9 mouse cellular contexts compared by ENCODE assay signal in genomic region chr8:91132731-91133130, GRCm38 (mm10).
DNase-seq lines count a peak whose midpoint lies in the region; ATAC-seq and TF ChIP-seq lines count a peak whose summit lies in the region.
"Had no signal": no experiment of that assay in that cellular context is flagged by ENCODE, and none has a peak within 500 bp of the region (broad histone marks: within the 10 kb centered on the region; RNA-seq: fewer than 3 reads in every experiment).

No protein-coding gene starts in this region.

- peak overlapping the region; percentile 80 for H3K4me2 ChIP-seq in kidney, embryonic 16.5 days (replicated peaks; ENCODE audit: low read depth, low read length)
- peak overlapping the region; percentile 91 for H3K4me2 ChIP-seq in embryonic facial prominence, embryonic 14.5 days (ENCODE audit: low read depth, low read length)
- H3K4me2 ChIP-seq in intestine, embryonic 14.5 days (ENCODE audit: low read length): peak overlapping the region; percentile 88
- H3K4me2 ChIP-seq in midbrain, postnatal 0 days (ENCODE audit: low read depth, low read length, poor library complexity, severe bottlenecking): peak overlapping the region; percentile 57

- no peak for ATAC-seq in kidney, embryonic 16.5 days (ENCODE audit: low FRiP score, low TSS enrichment)
- ATAC-seq in embryonic facial prominence, embryonic 14.5 days (ENCODE audit: low read depth): no peak
- ATAC-seq in intestine, embryonic 14.5 days (replicated peaks; ENCODE audit: low FRiP score, low TSS enrichment, low read depth): no peak
- ATAC-seq in midbrain, postnatal 0 days (ENCODE audit: low FRiP score): no peak

- TF ChIP-seq CTCF in midbrain, postnatal 0 days (IDR thresholded peaks at IDR 0.05): no peak

- H3K27me3 ChIP-seq in kidney, embryonic 16.5 days (ENCODE audit: insufficient read depth, low read length): no peaks in the 10 kb centered on the region
- no peaks in the 10 kb centered on the region for H3K27me3 ChIP-seq in embryonic facial prominence, embryonic 14.5 days (replicated peaks; ENCODE audit: control insufficient read depth, insufficient read depth, low read length)
- H3K27me3 ChIP-seq in intestine, embryonic 14.5 days (replicated peaks; ENCODE audit: control insufficient read depth, insufficient read depth, low read length): no peaks in the 10 kb centered on the region
- no peaks in the 10 kb centered on the region for H3K27me3 ChIP-seq in midbrain, postnatal 0 days (ENCODE audit: insufficient read depth, low read length)

- no peak for DNase-seq in kidney, postnatal 10 days
- no peak for DNase-seq in embryonic facial prominence, embryonic 14.5 days (ENCODE audit: low spot score)
- DNase-seq in intestine, embryonic 14.5 days (ENCODE audit: low spot score): no peak
- DNase-seq in midbrain, postnatal 0 days (ENCODE audit: low spot score): peak; percentile 2
- DNase-seq in urinary bladder, adult 2 months (ENCODE audit: low spot score): no peak
- no peak for DNase-seq in kidney, postnatal 25 days
- no peak for DNase-seq in retina, embryonic 14.5 days (ENCODE audit: low spot score)
- DNase-seq: thymus, adult 18-20 months had no signal

- peak overlapping the region; percentile 76 for H3K4me3 ChIP-seq in kidney, embryonic 16.5 days (ENCODE audit: low read length)
- H3K4me3 ChIP-seq in embryonic facial prominence, embryonic 14.5 days (ENCODE audit: low read depth, low read length): peak overlapping the region; percentile 93
- peak overlapping the region; percentile 88 for H3K4me3 ChIP-seq in intestine, embryonic 14.5 days (ENCODE audit: low read depth, low read length)
- H3K4me3 ChIP-seq in midbrain, postnatal 0 days (ENCODE audit: low read depth, low read length): peak overlapping the region; percentile 75

- H3K9ac ChIP-seq in kidney, embryonic 16.5 days (replicated peaks; ENCODE audit: low read length): peak overlapping the region; percentile 81
- peak overlapping the region; percentile 85 for H3K9ac ChIP-seq in embryonic facial prominence, embryonic 14.5 days (ENCODE audit: low read depth, low read length)
- peak overlapping the region; percentile 63 for H3K9ac ChIP-seq in intestine, embryonic 14.5 days (ENCODE audit: low read length)
- H3K9ac ChIP-seq in midbrain, postnatal 0 days (replicated peaks; ENCODE audit: low read length, poor library complexity, severe bottlenecking): no peak overlapping the region

- no peaks in the 10 kb centered on the region for H3K9me3 ChIP-seq in kidney, embryonic 16.5 days (ENCODE audit: low read length)
- no peaks in the 10 kb centered on the region for H3K9me3 ChIP-seq in embryonic facial prominence, embryonic 14.5 days (ENCODE audit: control insufficient read depth, low read length)
- no peaks in the 10 kb centered on the region for H3K9me3 ChIP-seq in intestine, embryonic 14.5 days (ENCODE audit: control insufficient read depth, low read length)
- H3K9me3 ChIP-seq in midbrain, postnatal 0 days (ENCODE audit: low read length): no peaks in the 10 kb centered on the region

- H3K4me1 ChIP-seq in kidney, embryonic 16.5 days (ENCODE audit: insufficient read depth, low read length): peaks cover 31% of the 10 kb centered on the region
- H3K4me1 ChIP-seq in embryonic facial prominence, embryonic 14.5 days (ENCODE audit: control insufficient read depth, insufficient read depth, low read length): peaks cover 9% of the 10 kb centered on the region; the same call in 1 of the 2 replicates
- peaks cover 8% of the 10 kb centered on the region for H3K4me1 ChIP-seq in intestine, embryonic 14.5 days (replicated peaks; ENCODE audit: control insufficient read depth, insufficient read depth, low read length)
- peaks cover 7% of the 10 kb centered on the region; the same call in 1 of the 2 replicates for H3K4me1 ChIP-seq in midbrain, postnatal 0 days (ENCODE audit: insufficient read depth, low read length)

- H3K27ac ChIP-seq in kidney, embryonic 16.5 days (ENCODE audit: low read length): no peak overlapping the region
- H3K27ac ChIP-seq in embryonic facial prominence, embryonic 14.5 days (replicated peaks; ENCODE audit: low read depth, low read length): no peak overlapping the region
- no peak overlapping the region for H3K27ac ChIP-seq in intestine, embryonic 14.5 days (ENCODE audit: low read depth)
- no peak overlapping the region for H3K27ac ChIP-seq in midbrain, postnatal 0 days (ENCODE audit: low read depth, low read length)

- WGBS in kidney, embryonic 16.5 days: 74% methylated on average over 4 of the region's 4 CpGs
- WGBS in embryonic facial prominence, embryonic 14.5 days: 71% methylated on average over 4 of the region's 4 CpGs
- 75% methylated on average over 4 of the region's 4 CpGs for WGBS in intestine, embryonic 14.5 days
- 79% methylated on average over 4 of the region's 4 CpGs for WGBS in midbrain, postnatal 0 days

- H3K36me3 ChIP-seq in kidney, embryonic 16.5 days (ENCODE audit: insufficient read depth, low read length): peaks cover 19% of the 10 kb centered on the region
- H3K36me3 ChIP-seq in embryonic facial prominence, embryonic 14.5 days (ENCODE audit: control insufficient read depth, insufficient read depth, low read length): peaks cover 23% of the 10 kb centered on the region
- H3K36me3 ChIP-seq in intestine, embryonic 14.5 days (ENCODE audit: control insufficient read depth, insufficient read depth, low read length): peaks cover 19% of the 10 kb centered on the region
- H3K36me3 ChIP-seq in midbrain, postnatal 0 days (ENCODE audit: insufficient read depth, low read length): peaks cover 9% of the 10 kb centered on the region
